Mouse (Mus musculus): ENCODE measurements at regions not wholly inside any gene's neighbourhood (a gene's known extent, or its start where the extent isn't known, plus 50 kb on each side); places are given as distances from the start of the nearest gene placed in this dataset.

DNA sequence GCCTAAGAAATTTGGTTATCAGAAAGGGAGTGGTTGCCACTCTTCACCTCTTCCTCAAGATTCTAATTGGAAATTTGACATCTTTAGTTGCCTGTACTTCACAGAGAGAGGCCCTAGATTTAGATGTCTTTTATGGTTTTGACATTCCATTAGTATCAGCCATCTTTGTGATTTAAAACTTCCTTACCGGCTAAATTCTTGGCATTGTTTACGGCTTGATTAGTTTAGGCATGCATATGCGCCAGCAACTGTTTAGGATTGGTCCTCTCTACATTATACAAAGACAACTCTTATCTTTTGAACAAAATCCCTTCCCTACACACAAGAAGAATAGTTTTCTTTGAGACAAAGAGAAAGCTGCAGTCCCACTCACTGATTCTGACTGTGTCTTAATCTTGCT is 97.0 kb upstream of the Trim52 start:
- Histone ChIP-seq H3K9me3 (replicated peaks; ENCODE audit: low read length) (peaks cover 24% of the 10 kb centered on the region), H3K9ac (ENCODE audit: insufficient read depth, low read depth) (no peak overlapping the region), H3K4me3 (replicated peaks in 1 of 3; ENCODE audit: low read depth in 2 of 3, low read length in 2 of 3, poor library complexity in 1 of 3) (no peak overlapping the region), H3K79me2 (replicated peaks; ENCODE audit: control insufficient read depth, extremely low read depth, insufficient read depth, poor library complexity, severe bottlenecking) (no peaks in the 10 kb centered on the region), H3K27me3 (replicated peaks) (no peaks in the 10 kb centered on the region), H3K4me1 (ENCODE audit: control insufficient read depth in 1 of 2, insufficient read depth in 2 of 2) (no peaks in the 10 kb centered on the region), H3K4me2 (ENCODE audit: insufficient read depth, low read depth, poor library complexity, severe bottlenecking) (no peak overlapping the region), H3K27ac (ENCODE audit: insufficient read depth, low read depth) (no peak overlapping the region), H3K36me3 (replicated peaks in 1 of 2; ENCODE audit: control insufficient read depth in 1 of 2, insufficient read depth in 1 of 2, low read length in 1 of 2) (no peaks in the 10 kb centered on the region)
- no peak for DNase-seq (ENCODE audit: extremely low read depth)
- dilution Hi-C loops (cut with MboI; ENCODE audit: extremely low pct_ligation_motif_present, extremely low pct_unique_long_range_greater_than_20kb, low sequenced_read_pairs) (no loop called here), in situ Hi-C loops (cut with MboI; ENCODE audit: low pct_ligation_motif_present, low pct_unique_long_range_greater_than_20kb, low sequenced_read_pairs) (no loop called here)
- TF ChIP-seq MAX (IDR thresholded peaks at IDR 0.05; ENCODE audit: low read length) (no peak), ZMIZ1 (IDR thresholded peaks at IDR 0.05; ENCODE audit: low read depth, low read length) (no peak), CHD1 (IDR thresholded peaks at IDR 0.05; ENCODE audit: low read depth, low read length) (no peak), NELFE (IDR thresholded peaks at IDR 0.05; ENCODE audit: low read depth, low read length) (no peak), EP300 (IDR thresholded peaks at IDR 0.05; ENCODE audit: low read length) (no peak), POLR2AphosphoS2 (IDR thresholded peaks at IDR 0.05; ENCODE audit: low read depth, low read length) (no peak), IRF4 (IDR thresholded peaks at IDR 0.05; ENCODE audit: low read depth, low read length) (no peak), ZKSCAN1 (IDR thresholded peaks at IDR 0.05; ENCODE audit: borderline replicate concordance, low read depth, low read length) (no peak), ETS1 (conservative IDR thresholded peaks at IDR 0.05; ENCODE audit: low read depth, low read length) (no peak), KAT2A (IDR thresholded peaks at IDR 0.05; ENCODE audit: insufficient replicate concordance, low read length) (no peak)

DNA sequence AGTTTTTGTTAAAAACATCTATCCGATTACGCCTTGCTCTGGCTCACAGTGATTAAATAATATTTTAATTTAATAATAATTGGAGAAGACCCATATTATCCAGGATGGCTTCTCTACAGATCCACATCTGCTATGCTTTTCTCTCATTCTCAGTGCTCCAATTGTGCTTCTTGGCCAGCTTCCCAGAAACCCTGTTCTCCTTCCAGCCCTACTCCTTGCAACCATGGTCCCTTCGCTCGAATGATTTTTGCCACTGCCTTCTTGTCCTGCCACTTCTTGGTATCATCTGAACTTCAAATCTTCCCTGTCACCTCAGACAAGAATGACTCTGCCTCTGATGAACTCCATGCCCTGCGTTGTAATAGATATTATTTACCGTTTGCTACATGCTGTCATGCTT is 95.0 kb upstream of the Trim52 start:
- H3K9ac ChIP-seq (ENCODE audit: insufficient read depth, low read depth): no peak overlapping the region
- H3K27ac ChIP-seq (ENCODE audit: insufficient read depth, low read depth): no peak overlapping the region
- no peaks in the 10 kb centered on the region for H3K79me2 ChIP-seq (replicated peaks; ENCODE audit: control insufficient read depth, extremely low read depth, insufficient read depth, poor library complexity, severe bottlenecking)
- no peaks in the 10 kb centered on the region for H3K4me1 ChIP-seq (ENCODE audit: control insufficient read depth in 1 of 2, insufficient read depth in 2 of 2)
- dilution Hi-C loops (cut with MboI; ENCODE audit: extremely low pct_ligation_motif_present, extremely low pct_unique_long_range_greater_than_20kb, low sequenced_read_pairs): no loop called here
- TF ChIP-seq TCF12 (IDR thresholded peaks at IDR 0.05; ENCODE audit: low read depth, low read length): no peak
- TF ChIP-seq SMC3 (IDR thresholded peaks at IDR 0.05; ENCODE audit: low read depth, low read length): no peak
- no peak for TF ChIP-seq HCFC1 (IDR thresholded peaks at IDR 0.05; ENCODE audit: low read depth, low read length)
- H3K27me3 ChIP-seq (replicated peaks): no peaks in the 10 kb centered on the region
- DNase-seq (ENCODE audit: extremely low read depth): no peak
- in situ Hi-C loops (cut with MboI; ENCODE audit: low pct_ligation_motif_present, low pct_unique_long_range_greater_than_20kb, low sequenced_read_pairs): no loop called here
- H3K9me3 ChIP-seq (replicated peaks; ENCODE audit: low read length): peaks cover 28% of the 10 kb centered on the region
- H3K4me2 ChIP-seq (ENCODE audit: insufficient read depth, low read depth, poor library complexity, severe bottlenecking): no peak overlapping the region
- H3K36me3 ChIP-seq (replicated peaks in 1 of 2; ENCODE audit: control insufficient read depth in 1 of 2, insufficient read depth in 1 of 2, low read length in 1 of 2): no peaks in the 10 kb centered on the region
- H3K4me3 ChIP-seq (replicated peaks in 1 of 3; ENCODE audit: low read depth in 2 of 3, low read length in 2 of 3, poor library complexity in 1 of 3): no peak overlapping the region

DNA sequence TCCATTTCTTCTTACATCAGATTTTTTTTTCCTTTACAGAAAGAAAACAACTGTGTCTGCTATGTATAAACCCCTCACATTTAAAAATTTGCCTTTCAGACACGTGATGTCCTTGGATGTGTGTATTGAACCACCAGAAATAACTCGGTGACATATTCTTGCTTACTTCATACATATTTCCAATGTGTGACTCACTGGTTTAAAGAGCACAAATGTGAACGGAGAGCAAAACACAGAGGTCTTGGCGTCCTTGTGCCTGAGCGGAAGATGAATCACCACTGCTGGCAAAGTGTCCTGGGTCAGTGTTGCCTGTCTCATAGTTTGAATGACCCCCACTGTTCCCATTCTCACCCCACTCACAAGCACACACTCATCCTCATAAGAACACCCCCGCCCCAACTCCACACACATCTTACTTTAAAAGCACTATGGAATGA is 94.0 kb upstream of the Trim52 start:
- dilution Hi-C loops (cut with MboI; ENCODE audit: extremely low pct_ligation_motif_present, extremely low pct_unique_long_range_greater_than_20kb, low sequenced_read_pairs) (no loop called here), in situ Hi-C loops (cut with MboI; ENCODE audit: low pct_ligation_motif_present, low pct_unique_long_range_greater_than_20kb, low sequenced_read_pairs) (no loop called here)
- Histone ChIP-seq H3K4me3 (replicated peaks in 1 of 3; ENCODE audit: low read depth in 2 of 3, low read length in 2 of 3, poor library complexity in 1 of 3) (no peak overlapping the region), H3K27me3 (replicated peaks) (no peaks in the 10 kb centered on the region), H3K4me2 (ENCODE audit: insufficient read depth, low read depth, poor library complexity, severe bottlenecking) (no peak overlapping the region), H3K4me1 (ENCODE audit: control insufficient read depth in 1 of 2, insufficient read depth in 2 of 2) (no peaks in the 10 kb centered on the region), H3K36me3 (replicated peaks in 1 of 2; ENCODE audit: control insufficient read depth in 1 of 2, insufficient read depth in 1 of 2, low read length in 1 of 2) (no peaks in the 10 kb centered on the region), H3K27ac (ENCODE audit: insufficient read depth, low read depth) (no peak overlapping the region), H3K79me2 (replicated peaks; ENCODE audit: control insufficient read depth, extremely low read depth, insufficient read depth, poor library complexity, severe bottlenecking) (no peaks in the 10 kb centered on the region), H3K9ac (ENCODE audit: insufficient read depth, low read depth) (no peak overlapping the region), H3K9me3 (replicated peaks; ENCODE audit: low read length) (peaks cover 26% of the 10 kb centered on the region)
- DNase-seq (ENCODE audit: extremely low read depth): no peak
- TF ChIP-seq TCF12 (IDR thresholded peaks at IDR 0.05; ENCODE audit: low read depth, low read length) (no peak), SIN3A (IDR thresholded peaks at IDR 0.05; ENCODE audit: low read length) (no peak), NRF1 (IDR thresholded peaks at IDR 0.05; ENCODE audit: low read depth, low read length) (no peak), ZMIZ1 (IDR thresholded peaks at IDR 0.05; ENCODE audit: low read depth, low read length) (no peak), POLR2AphosphoS2 (IDR thresholded peaks at IDR 0.05; ENCODE audit: low read depth, low read length) (no peak), MAZ (IDR thresholded peaks at IDR 0.05; ENCODE audit: low read depth, low read length) (no peak), RCOR1 (conservative IDR thresholded peaks at IDR 0.05; ENCODE audit: low read depth, low read length) (no peak), EP300 (IDR thresholded peaks at IDR 0.05; ENCODE audit: low read length) (no peak), ZNF384 (IDR thresholded peaks at IDR 0.05; ENCODE audit: low read depth, low read length) (no peak), RAD21 (IDR thresholded peaks at IDR 0.05; ENCODE audit: low read depth, low read length) (no peak), JUN (IDR thresholded peaks at IDR 0.05; ENCODE audit: insufficient read depth, low read depth, low read length) (no peak), SMC3 (IDR thresholded peaks at IDR 0.05; ENCODE audit: low read depth, low read length) (no peak), ZC3H11A (IDR thresholded peaks at IDR 0.05; ENCODE audit: low read depth, low read length) (no peak), JUND (conservative IDR thresholded peaks at IDR 0.05; ENCODE audit: low read depth, low read length) (no peak), CTCF (conservative IDR thresholded peaks at IDR 0.05 in 1 of 2, IDR thresholded peaks at IDR 0.05 in 1 of 2; ENCODE audit: low read depth in 2 of 2, low read length in 2 of 2) (no peak)

Measured in CH12.LX (cell line).